Mouse (Mus musculus) embryo, embryonic 9.5 days (tissue): ENCODE measurements around the gene Syngr4.
A peak's percentile ranks its signal among the peaks of the same experiment; 100 is the strongest.
"Not testable (repeated sequence)": the region's sequence is repeated elsewhere in the genome, so short reads cannot be mapped to it uniquely, and the experiment has no call there.

Experiments
- DNase-seq: peaks from one replicate; pipeline ENCODE4 v3.0.0-alpha.2; 2017; ENCODE audit errors: extremely low spot score

The Syngr4 gene

DNA sequence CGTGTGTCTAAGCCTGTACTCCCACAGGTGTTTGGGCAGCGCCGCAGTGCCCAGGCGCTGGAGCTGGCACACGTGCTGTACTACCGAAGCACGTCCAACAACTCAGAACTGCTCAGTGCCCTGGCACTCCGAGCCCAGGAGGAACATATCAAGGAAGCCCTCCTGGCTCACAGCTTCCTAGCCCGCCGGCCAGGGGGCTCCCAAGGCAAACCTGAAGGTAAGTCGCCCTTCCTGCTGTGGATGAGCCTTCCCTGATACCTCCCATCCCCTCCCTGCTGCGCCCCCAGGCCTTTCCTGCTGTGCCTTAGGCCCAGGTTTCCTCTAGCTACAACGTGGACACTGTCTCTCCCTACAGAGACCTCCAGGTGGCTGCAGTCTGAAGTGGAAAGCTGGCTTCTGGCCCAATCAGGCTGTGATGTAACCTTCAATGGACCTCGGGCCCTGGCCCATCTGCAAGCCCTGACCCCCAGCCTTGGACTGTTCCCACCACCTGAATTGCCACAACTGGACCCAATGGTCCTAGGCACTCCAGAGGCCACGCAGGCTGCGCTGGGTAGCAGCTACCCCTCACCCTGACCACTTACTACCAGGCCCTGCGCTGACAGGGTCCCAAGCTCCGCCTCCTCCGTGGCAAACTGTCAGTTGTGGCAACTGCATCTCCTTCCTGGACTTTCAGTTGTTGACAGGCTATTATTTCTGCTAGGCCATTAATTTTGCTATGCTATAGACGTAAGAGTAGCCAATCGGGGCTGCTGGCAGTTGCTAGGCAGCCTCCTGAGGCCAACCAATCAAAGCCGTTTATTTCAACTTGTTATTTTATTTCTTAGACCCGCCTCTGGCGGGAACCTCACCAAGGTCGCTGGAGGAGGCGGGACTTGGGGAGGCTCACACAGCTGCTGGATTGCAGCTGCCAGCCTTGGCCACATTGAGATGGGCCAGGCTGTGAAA lies 19.8 kb upstream of the Syngr4 start:
- peak; percentile 61 for DNase-seq

DNA sequence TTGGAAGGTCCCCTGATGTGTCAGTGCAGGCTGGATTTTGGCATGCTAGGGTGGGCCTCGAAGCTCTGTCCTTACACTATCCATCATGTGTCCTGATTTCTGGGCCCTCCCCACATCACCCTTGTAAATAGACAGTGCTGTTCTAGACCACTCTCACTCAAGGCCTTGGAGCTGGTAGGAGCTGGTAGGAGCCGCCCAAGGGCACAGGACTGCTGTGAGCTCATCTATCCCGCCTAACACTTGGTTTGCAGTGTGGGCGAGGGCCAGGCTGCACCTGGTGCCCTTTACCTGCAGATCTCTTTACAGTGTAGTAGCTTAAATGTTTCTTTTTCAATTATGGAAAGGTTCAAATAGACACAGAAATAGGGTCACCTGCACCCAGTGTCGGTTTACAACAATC lies 18.5 kb upstream of the Syngr4 start:
- no peak for DNase-seq

DNA sequence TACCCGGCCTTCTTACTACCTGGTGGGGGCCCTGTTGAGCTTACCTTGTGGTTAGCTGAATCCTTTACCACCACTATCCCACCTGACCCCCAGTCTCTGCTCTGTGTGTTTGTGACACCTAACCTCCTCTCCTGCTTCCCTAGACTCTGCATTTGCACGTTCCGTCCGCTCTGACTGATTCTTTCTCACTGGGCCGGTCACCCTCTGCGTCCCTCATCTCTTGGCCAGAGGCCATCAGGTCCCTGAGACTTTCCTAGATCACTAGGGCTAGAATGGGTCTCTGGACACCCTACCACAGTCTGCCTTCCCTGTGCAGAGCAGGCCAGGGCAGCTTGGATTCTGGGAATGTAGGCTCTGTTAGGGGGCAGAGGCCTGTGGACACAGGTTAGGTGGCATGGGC lies 17.6 kb upstream of the Syngr4 start:
- DNase-seq: no peak

DNA sequence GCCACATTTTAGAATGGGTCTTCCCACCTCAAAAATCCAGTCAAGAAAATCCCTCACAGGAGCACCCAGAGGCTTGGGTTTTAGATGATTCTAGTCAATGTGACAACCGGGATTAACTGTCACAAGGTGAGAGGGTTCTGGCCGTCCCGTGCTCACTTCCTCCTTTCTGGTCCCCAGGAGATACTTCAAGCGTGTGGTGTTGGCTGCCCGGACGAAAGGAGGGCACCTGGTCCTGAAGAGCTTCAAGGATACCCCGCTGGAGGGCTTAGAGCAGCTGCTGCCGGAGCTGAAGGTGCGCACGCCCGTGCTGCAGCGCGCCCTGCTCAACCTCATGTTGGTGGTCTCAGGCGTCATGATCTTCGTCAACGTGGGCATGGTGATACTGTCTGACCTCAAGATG lies 12.6 kb upstream of the Syngr4 start:
- DNase-seq: no peak

DNA sequence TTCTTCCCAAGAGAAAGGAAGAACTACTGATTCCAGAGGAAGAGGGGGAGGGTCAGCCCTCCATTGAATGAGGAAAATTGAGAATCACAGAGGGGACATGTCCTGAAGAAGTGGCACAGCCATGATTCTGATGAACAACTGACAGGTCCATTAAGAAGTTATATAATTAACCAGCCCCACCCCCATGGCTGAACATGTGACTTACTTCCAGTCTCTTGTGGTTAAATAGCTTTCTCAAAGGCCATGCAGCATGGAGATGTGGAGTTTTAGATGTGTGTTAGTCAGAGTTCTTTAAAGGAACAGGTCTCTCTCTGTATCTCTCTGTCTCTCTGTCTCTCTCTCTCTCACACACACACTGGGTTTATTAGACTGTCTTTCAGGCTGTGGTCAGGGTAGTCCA lies 11.9 kb upstream of the Syngr4 start:
- no peak for DNase-seq

DNA sequence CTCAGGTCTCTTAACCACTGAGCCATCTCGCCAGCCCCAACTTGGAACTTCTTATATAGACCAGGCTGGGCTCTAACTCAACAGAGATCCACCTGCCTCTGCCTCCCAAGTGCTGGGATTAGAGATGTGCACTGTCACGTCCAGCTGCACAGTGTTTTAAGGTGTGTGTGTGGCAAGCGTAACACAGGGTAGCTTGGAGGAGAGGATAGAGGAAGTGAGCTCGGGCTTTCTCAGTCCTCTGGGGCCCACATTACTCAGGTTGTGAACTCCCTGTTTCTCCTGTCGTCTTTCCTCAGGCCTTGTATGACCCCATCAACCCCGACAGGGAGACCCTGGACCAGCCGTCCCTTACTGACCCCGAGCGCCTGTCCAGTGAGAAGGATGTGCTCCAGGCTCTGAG lies 10.1 kb upstream of the Syngr4 start:
- DNase-seq: no peak

DNA sequence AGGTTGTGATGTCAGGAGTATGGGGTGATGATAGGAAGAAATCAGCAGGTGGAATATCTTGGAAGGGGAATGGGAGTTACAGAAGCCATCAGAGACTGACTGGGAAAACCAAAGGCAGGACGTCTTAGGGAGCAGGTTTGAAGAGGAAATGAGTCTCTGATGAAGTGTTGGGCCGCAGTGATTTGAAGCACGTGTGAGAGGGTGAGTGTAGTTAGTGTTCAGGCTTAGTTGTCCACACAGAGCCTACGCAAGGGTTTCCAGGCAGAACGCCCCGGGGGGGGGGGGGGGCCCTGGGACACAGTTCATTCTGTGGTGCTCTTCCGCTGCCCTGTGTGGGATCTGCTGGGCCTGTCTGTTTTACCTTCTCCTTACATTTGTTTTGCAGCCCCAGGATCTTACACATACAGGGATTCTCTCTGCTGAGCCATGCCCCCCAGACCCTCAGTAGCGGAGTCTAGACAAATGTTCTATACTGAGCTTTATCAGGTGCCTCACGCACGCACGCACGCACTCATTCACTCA lies 6.0 kb upstream of the Syngr4 start:
- DNase-seq: no peak

DNA sequence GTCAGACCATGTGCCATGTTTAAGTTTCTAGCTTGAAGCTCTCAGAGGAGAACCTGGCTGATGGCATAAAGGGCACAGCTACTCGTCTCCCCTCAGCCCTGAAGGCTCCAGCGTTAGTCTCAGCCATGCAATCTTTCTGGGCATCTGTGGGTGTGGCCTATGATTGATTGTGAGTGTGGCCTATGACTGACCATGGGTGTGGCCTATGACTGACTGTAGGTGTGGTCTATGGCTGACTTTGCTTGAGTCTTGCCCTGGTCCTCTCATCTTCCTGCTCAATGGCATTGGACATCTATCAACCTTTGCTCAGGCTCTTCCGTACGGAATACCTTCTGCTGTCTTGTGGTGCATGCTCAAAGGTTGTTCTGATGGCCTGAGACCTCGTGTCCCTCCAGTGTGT lies 5.0 kb upstream of the Syngr4 start:
- DNase-seq: no peak

DNA sequence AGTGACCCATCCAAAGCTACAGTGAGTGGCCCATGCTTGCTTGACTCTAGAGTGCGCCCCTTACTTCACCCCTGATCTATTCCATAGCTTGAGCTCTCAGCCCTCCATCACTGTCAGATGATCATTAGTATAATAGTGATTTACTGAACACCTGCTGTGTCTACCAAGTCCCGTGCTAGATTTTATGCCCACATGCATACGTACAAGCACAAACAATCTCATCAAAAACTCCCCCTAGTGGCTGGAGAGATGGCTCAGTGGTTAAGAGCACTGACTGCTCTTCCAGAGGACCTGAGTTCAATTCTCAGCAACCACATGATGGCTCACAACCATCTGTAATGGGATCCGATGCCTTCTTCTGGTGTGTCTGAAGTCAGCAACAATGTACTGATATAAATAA lies 1.6 kb upstream of the Syngr4 start:
- not testable (repeated sequence) for DNase-seq

DNA sequence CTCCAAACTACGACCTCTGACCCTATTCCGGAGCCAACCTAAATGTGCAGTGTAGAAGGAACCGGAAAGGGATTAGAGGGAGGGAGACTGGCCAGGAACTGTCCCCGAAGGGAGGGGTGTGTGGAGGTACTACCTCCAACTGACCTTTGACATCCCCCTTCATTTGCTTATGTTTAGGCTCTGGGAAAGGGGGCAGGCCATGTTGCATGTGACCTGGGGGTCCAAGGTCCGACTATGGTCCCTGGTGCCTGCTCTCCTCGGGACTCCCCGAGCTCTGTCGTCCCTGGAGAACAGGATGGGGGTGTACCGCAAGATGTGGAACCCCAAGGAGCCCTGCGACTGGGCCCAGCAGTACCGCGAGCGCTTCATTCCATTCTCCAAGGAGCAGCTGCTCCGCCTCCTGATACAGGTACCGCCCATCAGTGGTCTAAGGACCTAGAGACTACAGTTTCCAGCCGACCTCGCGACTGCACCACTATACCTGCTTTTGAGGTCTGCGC lies 794 bp upstream of the Syngr4 start:
- DNase-seq: no peak

DNA sequence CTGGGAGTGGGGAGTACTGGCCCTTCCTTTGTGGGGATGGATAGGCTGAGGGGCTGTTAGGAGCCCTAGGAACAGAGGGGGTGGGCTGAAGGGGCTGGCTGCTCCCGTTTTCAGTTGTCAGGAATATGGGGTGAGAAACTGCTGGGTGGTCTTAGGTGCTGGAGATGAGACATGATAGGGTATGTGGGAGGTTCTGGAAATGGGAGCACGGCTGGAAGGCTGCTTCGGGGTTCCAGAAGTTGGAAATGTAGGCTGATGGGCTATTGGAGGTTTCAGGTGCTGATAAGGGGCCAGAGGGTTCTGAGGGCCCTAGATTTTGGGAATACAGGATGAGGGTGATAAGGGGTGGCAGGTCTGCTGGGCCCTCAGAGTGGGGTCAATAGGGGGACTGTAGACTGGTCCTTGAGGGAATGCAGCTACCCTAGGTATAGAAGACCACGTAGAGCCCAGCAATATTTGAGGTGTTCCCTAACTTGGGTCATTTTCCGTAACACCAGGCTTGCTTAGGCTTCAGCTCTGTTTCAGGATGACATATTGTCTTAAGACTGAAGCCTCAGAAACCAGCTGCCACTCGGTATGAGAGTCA lies 490 bp downstream of the Syngr4 start:
- no peak for DNase-seq

DNA sequence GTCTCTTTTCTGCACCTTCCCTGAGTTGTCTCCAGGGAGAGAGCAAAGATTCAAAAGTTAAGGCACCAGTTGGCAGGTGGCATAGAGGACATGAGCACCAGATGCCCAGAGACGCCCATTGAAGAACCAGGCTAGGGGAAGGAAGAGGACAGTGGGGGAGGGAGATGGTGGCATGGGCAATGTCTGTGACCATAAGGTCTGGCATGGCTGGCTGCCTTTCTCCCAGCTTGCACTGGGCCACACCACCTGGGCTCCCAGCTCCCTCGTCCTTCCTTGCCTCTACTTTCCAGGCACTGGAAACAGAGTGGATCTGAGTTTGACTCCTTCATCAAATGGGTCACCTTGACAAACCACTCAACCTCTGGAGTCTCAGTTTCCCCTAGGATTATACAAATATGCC lies 3.9 kb downstream of the Syngr4 start:
- no peak for DNase-seq

DNA sequence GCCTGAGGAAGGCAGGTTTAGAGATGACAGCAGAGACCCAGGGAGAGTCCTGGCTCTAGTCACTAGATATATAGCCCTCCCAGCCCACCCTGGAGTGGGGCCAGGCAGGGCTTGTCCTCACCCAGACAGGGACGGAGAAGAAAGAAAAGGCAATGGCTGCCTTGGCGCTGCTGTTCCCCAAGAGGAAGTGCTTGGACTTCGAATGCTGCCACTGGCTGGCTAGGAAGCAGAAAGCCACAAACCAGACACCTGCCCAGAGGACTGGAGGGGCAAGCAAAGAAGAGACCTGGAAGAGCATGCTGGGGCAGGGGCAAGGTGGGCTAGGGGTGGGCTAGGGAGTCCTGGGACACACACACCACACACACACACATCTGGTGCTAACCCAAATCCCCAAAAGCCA lies 9.3 kb downstream of the Syngr4 start:
- DNase-seq: no peak

DNA sequence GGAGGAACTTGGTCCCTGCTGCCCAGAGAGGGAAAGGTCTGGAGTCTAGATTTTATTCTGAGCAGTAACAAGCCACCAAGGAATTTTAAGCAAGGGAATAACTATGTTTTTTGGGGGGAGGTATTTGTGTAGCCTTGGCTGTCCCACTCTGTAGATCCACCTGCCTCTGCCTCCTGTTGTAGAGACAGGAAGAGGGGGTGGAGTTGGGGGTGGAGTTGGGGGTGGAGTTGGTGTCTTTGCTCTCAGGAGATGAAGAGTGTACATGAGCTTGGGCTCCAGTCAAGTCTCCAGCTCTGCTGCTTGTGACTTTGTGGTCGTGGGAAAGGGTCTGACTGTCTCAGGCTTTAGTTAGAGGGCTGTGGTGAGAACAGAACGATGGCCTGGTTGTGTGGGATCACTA lies 15.5 kb downstream of the Syngr4 start:
- DNase-seq: no peak

DNA sequence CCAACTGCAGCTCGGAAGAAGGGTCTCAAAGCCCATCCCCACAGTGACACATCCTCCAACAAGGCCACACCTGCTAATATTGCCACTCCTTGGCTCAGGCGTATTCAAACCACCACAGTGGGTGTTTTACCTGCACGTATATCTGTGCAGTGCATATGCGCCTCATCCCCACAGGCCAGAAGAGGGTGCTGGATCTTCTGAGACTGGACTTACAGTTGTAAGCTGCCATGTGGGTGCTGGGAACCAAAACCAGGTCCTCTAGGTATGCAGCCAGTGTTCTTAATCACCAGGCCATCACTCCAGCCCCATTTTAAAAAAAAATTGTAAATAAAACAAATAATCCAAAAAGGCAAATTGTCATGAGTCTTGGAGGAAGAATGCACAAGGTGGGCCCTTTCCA lies 16.0 kb downstream of the Syngr4 start:
- DNase-seq: no peak

DNA sequence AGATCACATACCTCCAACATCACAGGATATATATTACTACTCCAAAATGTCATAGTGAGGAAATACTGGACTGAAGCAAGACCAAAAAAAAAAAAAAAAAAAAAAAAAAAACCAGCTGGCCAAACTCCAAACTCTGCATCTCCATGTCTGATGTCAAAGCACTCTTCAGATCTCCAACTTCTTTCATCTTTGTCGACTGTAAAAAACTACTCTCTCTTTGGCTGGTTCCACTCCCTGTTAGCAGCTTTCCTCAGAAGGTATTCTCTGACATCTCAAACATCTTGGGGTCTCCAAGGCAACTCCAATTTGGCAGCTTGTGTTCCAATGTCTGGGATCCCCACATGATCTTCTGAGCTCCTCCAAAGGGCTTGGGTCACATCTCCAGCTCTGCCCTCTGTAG lies 18.2 kb downstream of the Syngr4 start, which contains the start of gene Grin2d:
TSS of gene Grin2d (minus strand) at position 101 of the 400 bp plus-strand sequence.
- not testable (repeated sequence) for DNase-seq

DNA sequence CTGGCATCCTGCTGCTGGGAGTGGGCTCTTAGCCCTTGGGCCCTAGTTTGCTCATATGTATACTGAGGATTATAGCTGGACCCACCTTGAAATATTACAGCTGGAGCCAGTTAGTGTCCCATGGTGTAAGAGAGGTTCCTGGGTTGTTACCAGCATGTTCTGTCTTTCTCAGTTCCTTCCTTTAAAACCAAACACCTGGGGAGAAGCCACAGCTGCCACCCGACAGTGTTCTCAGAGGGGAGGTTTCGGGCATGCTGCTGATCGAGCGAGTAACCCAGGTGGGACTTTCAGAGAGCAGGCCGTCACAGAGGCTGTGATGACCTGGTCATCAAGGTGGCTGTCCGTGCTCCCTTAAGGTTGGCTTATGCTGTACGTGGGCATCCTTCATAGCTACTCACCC lies 19.6 kb downstream of the Syngr4 start:
- DNase-seq: no peak

DNA sequence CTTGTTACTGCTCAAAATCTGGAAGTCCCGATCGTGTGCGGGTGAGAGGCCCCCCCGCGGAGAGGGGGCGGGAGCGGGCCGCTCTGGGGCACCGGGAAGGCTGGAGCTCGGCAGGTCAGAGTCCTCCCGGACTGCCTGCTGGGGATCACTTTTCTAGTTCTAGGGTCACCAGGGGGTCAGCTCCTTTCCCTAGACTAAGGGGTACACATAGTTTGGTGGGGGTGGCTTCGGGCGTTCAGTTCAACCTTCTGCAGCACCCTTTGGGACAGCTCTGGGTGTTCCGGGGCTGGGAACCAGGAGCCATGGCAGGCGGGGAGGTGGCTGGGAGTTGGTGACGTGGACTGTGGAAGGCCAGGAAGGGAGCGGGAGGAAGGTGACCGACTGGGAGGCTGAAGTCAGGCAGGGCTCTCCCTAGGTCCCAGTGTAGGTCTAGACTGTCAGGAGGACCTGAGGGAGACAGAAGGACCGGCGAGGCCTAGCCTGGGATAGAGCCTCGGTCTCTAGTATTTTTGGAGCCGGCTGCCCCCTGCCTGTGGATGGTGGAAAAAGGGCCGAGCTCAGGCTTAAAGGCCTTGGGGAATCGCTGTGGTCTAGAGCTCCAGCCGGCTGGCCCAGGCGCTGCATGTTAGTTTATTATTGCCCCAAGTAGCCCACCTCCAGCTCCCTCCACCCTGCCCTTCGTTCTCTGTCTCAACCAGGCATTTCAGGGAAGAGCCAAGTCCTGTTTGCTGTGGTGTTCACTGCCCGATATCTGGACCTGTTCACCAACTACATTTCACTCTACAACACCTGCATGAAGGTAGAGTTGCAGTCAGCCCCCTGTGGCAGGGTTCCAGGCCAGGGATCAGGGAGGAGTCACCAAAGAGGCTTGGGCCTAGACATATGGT lies 23.2 kb downstream of the Syngr4 start:
- DNase-seq: peak; percentile 52

DNA sequence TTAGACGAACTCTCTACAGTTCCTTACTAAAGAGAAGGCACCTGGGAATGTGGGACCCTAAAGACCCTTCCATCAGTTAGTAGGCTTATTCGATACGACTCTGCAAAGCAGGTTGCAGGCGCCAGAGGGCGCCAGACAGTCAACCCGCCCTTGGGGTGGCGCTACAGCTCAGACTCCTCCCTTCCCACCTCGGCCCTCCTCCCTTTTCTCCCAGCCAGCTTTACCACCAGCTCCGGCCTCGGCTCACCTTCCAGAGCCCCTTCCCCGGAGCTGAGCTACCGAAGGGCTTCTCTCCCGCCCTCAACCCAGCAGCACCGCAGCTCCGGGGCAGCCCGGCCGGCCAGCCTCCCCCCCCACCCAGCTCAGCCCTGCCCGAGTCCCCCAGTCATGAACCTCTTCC lies 23.9 kb downstream of the Syngr4 start, which contains the start of gene Kdelr1:
TSS of gene Kdelr1 (plus strand) at position 149 of the 400 bp plus-strand sequence.
- peak; percentile 91 for DNase-seq

DNA sequence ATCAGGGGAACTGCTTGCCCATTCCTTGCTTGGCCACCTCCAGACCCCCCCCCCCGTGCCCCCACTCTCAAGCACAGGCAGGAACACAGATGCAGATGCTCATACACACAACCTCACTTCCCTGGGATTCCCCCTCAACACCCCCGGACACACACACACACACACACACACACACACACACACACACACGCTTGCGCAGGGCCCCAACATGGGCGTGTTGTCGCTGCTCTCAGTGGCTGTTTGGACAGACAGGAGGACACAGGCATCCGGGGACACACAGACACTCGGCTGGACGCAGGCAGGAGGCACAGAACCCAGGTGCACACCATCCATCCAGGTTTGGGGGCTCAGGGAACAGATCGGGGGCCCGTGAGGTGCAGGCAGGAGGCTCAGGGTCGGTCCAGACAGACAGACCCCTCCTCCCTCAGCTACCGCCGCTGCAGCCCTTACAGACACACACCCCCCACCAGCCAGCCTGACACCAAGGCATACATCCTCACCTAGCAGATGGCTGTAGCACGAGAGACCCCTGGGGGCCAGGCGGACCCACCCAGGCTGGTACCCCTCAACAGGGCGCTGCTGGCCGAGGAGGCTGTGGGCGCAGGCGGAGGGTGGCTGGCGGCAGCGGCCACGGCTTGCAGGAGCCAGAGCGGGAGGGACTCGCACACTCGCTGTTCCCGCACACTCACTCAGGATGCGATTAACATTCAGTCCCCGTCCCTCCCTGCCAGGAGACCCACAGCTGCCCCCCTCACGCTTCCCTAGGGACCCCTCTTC lies 26.0 kb downstream of the Syngr4 start:
- DNase-seq: no peak

DNA sequence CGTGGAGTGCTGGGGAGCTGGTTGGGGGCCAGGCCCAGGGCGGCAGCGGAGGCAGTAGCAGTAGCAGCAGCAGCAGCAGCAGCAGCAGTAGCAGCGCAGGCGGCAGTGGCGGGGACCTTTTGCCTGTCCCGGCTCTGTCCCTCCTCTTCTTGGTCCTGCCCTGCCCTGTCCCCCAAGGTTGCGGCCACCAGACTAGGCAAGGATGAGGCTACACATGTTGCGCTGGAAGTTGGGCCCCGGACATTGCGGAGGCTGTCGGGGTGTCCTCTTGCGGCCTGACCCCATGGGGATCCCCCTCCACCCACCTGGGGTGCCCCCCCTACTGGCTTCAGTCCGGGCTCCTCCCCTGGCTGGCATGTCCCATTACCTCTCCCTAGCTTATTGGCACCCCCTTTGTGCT lies 26.7 kb downstream of the Syngr4 start:
- DNase-seq: no peak
